Mouse (Mus musculus): Measurements from ENCODE around the gene Dok5.

DNA sequence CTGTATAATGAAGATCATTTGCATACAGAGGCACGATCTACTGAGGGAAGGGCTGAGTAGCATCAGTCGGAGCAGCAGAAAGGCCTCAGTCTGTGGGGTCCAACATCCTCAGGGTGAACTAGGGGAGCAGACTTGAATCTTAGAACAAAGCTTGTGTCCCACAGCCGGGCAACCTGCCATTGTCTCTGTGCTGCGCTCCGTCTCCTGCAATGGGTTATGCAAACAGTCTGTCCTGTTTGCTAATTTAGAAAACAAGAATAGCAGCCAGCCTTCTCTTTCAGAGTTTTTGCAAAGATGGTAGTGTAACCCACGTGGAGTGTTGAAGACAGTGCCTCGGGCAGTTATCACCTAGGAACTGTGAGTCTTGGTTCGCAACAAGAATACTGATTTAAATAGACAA lies 163.5 kb downstream of the Dok5 start:
- TF ChIP-seq CTCF (IDR thresholded peaks at IDR 0.05; ENCODE audit: control insufficient read depth, insufficient read depth, insufficient replicate concordance, low read depth, low read length), result no peak
- no peak for TF ChIP-seq POLR2A (IDR thresholded peaks at IDR 0.05; ENCODE audit: control insufficient read depth, low read depth, low read length)
